Mouse (Mus musculus) activated CD4-positive, CD25-positive, alpha-beta regulatory T cell, adult 9 weeks (primary cell): ENCODE data around the gene Gnat2. TPM values are rescaled to one million over a fixed set of nuclear protein-coding genes. Genes with fewer than 3 reads are reported as not detected.

Source experiments
- polyA plus RNA-seq: library from polyadenylated mRNA; unstranded; fragments of 100-300 nt; shearing (Covaris generic); gene quantifications from one replicate; pipeline ENCODE4 v1.2.1, GENCODE M21; 2017

Gnat2 gene
- polyA plus RNA-seq: not detected

DNA sequence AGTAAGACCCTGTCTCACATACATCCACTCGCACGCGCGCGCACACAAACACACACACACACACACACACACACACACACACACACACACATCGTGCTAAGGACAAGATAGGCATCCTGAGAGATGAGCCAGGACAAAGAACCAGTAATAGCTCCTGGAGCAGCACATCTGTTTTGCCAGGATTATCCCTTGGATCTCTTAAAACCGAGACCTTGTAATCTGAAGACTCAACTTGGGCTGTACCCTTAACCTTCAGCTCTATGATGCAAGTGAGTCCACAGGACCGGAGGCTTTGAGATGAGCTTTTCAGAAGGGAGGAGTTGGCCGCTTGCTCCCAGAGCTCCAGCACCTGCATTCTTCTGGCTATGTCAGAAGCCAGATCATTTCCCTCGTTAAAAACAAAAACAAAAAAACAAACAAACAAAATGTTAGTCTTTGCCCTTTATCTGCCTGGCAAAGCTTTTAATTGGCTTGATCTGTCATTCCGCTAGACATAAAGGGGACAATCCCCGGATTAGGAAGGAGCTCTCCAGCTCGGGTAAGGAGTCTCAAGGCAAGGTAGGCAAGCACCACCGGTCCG lies at the start of gene Gnat2:
Gene Gnat2 (plus strand): TSS at position 254 of the 580 bp plus-strand sequence.

DNA sequence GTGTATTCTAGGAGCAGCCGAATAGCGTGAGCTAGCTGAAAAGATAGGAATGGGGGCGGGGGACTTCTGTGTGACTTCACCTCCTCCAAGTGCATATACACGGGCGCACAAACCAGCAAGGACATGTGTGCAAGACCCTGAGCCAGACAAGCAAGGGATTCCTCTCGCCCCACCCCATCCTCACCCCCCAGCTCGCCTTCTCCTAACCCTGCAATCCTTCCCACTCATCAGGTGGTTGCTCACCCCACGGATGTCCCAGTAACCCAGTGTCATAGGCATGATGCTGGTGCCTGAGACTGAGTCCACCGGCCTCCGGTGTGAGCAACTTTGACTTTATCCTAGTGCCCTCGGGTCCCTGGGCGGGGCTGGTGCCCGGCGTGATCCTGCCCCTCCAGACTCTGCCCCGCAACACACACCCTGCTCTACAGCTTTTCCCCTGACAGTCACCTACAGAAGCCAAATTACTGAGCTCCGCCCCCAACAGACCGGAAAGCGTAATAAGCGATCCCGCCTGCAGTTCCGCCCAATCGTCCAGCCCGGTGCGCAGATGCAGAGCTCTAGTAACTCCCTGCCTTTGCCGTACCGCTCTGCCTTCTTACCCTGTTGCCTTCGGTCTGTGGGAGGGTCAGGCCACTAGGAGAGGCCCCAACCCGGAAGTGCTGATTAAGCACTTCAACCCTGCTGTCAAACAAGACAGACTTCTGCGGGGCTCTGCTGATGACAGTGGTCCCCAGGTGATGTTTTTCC lies 48.0 kb upstream of the Gnat2 start, which contains the start of gene Gstm4:
Gene Gstm4 (minus strand): TSS at position 501 of the 747 bp plus-strand sequence.

DNA sequence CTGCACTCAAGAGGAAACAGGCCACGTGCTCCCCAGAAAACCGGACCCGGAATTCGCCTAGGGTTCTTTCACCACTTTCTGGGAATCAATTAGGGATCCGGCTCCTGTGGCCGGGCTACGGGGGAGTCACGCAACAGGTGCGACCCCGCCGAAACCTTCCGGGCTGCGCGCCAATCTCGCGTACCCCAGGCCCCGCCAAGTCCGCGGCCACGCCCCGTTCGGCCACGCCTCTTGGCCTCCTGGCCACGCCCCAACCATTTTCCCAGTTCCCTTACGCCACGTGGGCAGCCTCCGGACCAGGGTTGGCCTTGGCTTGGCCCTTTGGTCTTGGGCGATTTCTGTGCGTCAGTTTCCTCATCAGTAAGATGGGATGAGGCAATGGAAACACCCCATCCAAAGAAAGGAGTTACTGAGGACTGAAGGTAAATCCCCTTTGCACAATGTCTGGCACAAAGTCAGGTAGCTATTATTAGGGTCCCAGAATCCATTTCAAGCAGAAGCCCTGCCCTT lies 6.1 kb upstream of the Gnat2 start, which contains the start of gene Ampd2:
Gene Ampd2 (minus strand): TSS at position 182 of the 510 bp plus-strand sequence.

DNA sequence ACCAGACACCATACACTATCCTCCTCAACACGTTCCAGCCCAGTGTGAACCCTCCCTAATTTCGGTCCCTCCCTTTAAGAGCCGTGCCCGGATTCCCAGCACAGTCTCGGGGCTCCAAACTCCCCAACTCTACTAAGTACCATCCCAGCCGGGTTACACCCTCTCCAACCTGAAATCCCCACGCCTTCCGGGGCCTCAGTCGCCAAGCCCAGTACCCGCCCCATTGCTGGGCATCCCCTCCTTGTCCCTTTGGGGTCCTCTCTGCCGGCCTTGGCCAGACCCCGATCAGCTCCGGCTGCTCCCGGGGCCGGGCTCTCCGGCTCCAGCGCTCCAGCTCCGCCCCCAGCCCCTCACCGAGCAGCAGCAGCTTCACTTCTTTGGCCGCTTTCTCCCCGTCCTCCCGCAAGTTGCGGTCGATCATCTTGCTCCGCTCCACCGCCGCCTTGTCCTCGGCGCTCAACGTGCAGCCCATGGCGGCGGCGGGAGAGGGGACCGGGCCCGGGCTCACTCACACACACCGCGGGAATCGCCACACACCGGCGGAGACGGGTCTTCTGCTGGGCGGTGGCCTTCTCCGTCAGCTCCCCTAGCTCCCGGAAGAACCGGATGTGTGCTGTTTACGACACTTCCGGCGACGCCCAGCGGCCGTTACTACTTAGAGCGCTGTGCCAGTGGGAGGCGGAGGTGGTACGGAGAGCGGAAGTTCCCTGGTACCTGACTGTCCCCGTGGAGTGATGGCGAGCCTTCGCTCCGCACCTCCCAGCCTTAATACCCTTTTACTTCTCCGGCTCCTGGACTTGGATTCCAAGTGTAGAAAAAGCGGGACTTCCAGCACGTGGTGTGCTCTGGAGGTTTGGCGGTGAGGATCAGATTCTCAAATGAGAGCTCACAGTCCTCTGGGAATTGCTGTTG lies 53.2 kb downstream of the Gnat2 start, which contains the start of gene Gnai3:
Gene Gnai3 (minus strand): TSS at position 613 of the 912 bp plus-strand sequence.

Other genes starting within 250 kb of the Gnat2 start
- gene Eps8l3, start 215.6 kb upstream of the Gnat2 start, polyA plus RNA-seq: not detected
- 1.4 TPM for gene Gstm5, start 197.0 kb upstream of the Gnat2 start, polyA plus RNA-seq
- gene Gstm7, start 161.0 kb upstream of the Gnat2 start, polyA plus RNA-seq: 1.2 TPM
- gene Gstm6, start 149.0 kb upstream of the Gnat2 start, polyA plus RNA-seq: not detected
- not detected for gene Gstm3, start 123.5 kb upstream of the Gnat2 start, polyA plus RNA-seq
- gene Gstm2, start 106.3 kb upstream of the Gnat2 start, polyA plus RNA-seq: not detected
- 2.6 TPM for gene Gstm1, start 74.8 kb upstream of the Gnat2 start, polyA plus RNA-seq
- 10.1 TPM for gene Gstm4, start 47.9 kb upstream of the Gnat2 start, polyA plus RNA-seq
- 58.2 TPM for gene Ampd2, start 6.1 kb upstream of the Gnat2 start, polyA plus RNA-seq
- gene Gnai3, start 53.4 kb downstream of the Gnat2 start, polyA plus RNA-seq: 204 TPM
- not detected for gene Gpr61, start 62.1 kb downstream of the Gnat2 start, polyA plus RNA-seq
- gene Amigo1, start 93.5 kb downstream of the Gnat2 start, polyA plus RNA-seq: 0.56 TPM
- 25.3 TPM for gene Cyb561d1, start 108.4 kb downstream of the Gnat2 start, polyA plus RNA-seq
- gene Atxn7l2, start 118.1 kb downstream of the Gnat2 start, polyA plus RNA-seq: 7.8 TPM
- not detected for gene Sypl2, start 133.9 kb downstream of the Gnat2 start, polyA plus RNA-seq
- 157 TPM for gene Psma5, start 164.1 kb downstream of the Gnat2 start, polyA plus RNA-seq
- 0.10 TPM for gene Sort1, start 191.3 kb downstream of the Gnat2 start, polyA plus RNA-seq